Mouse (Mus musculus) gastrocnemius, postnatal 14 days (tissue): ENCODE results near the gene 4930572O03Rik. TPM values are rescaled to one million over a fixed set of nuclear protein-coding genes. Genes with fewer than 3 reads are reported as not detected.
"Not testable (repeated sequence)": the region's sequence is repeated elsewhere in the genome, so short reads cannot be mapped to it uniquely, and the experiment has no call there.

Experiments
- DNase-seq: peaks from one replicate; pipeline ENCODE4 v3.0.0; 2021; ENCODE audit warnings: mixed read lengths
- intact Hi-C: fragments of 180-260 bp; cut with DNase I; formaldehyde crosslinking; loops from one replicate; pipeline ENCODE4 v1.15.1; 2025; ENCODE audit warnings: low total_unique reads
- long read RNA-seq, 2 experiments: library from polyadenylated mRNA; stranded (forward); transcript quantifications; one replicate each; pipeline ENCODE4 v2.0.0; 2021
- total RNA-seq, 2 experiments: library from RNA; stranded (reverse); gene quantifications; 2 replicates each; pipeline ENCODE4 v1.2.3; 2021

4930572O03Rik gene
- not detected for total RNA-seq
- long read RNA-seq, experiment 1 = 0 reads
- long read RNA-seq, experiment 2 = 0 reads

DNA sequence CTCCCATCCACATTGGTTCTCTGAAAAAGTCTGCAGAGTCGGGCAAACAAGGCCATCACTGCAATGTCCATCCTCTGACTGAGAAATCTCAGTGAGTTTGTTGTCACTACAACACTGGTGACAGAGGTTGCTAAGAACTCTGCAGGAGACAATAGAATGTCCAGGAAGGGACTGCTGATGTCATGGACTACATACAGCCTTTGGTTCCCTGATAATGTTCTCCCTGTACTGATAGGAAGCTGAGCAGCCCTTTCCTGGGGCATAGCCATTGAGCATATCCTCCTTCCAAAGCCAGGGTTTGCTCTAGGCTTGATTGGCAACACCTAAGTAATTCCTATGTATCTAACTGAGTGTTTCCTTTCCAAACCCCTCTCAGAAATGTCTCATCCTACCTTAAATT is at the start of gene 4930572O03Rik:
TSS of gene 4930572O03Rik (minus strand) at position 101 of the 400 bp plus-strand sequence.
- intact Hi-C loops, DNase-seq: not testable (repeated sequence)

DNA sequence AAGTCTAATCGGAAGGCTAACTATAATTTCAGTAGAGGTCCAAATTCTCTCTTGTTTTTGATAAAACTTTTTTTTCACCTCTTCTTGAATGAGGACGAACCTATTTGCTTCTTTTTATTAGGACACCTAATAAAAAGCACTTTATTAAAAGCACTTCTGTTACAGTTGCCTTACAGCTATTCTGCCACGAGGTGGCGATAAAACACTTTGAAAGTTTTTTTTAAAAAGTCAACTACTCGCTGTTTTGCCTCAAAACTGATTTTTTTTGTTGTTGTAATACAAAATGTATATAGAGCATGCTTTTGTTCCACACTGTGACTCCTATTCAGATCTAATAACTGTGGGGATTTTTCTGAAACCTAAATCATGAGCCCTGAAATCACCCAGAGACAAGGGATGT is 46.0 kb upstream of the 4930572O03Rik start:
- intact Hi-C loops, DNase-seq: not testable (repeated sequence)

DNA sequence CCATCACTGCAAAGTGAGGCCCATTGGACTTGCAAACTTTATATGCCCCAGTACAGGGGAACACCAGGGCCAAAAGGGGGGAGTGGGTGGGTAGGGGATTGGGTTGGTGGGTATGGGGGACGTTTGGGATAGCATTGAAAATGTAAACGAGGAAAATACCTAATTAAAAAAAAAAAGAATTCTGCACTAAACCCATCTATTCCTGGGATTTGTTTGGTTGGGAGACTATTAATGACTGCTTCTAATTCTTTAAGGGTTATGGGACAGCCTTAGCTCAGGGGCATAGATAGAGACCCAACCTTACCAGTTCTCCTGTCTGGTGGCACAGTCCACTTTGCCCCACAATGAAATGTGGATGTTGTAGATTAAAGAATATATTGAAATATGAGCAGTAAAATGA is 40.9 kb upstream of the 4930572O03Rik start:
- intact Hi-C loops, DNase-seq: not testable (repeated sequence)

DNA sequence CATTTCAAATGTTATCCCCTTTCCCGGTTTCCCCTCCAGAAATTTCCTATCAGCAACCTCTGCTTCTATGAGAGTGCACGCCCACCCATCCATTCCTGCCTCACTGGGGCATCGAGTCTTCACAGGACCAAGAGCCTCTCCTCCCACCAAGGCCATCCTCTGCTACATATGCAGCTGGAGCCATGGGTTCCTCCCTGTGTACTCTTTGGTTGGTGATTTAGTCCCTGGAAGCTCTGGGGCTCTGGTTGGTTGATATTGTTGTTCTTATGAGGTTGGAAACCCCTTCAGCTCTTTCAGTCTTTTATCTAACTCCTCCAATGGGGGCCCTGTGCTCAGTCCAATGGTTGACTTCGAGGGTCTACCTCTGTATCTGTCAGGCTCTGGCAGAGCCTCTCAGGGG is 35.0 kb upstream of the 4930572O03Rik start:
- DNase-seq, intact Hi-C loops: not testable (repeated sequence)

DNA sequence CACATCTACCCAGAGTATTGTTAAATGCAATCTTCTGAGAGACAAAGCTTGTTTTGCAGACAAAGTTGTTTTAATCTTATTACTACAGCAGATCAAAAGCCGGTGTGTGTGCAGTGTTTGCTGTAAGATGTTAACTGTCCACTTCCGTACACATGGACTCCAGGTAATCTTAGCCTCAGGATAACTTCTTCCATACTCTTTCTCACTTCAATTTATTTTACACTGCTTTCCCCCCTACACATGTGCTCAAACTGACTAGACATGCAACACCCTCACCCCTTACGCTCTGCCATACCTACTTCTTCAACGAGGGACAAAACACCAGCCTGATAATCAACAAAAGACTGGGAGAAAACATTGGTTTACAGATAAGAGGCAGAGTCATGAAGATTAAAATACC is 34.0 kb upstream of the 4930572O03Rik start:
- DNase-seq, intact Hi-C loops: not testable (repeated sequence)

DNA sequence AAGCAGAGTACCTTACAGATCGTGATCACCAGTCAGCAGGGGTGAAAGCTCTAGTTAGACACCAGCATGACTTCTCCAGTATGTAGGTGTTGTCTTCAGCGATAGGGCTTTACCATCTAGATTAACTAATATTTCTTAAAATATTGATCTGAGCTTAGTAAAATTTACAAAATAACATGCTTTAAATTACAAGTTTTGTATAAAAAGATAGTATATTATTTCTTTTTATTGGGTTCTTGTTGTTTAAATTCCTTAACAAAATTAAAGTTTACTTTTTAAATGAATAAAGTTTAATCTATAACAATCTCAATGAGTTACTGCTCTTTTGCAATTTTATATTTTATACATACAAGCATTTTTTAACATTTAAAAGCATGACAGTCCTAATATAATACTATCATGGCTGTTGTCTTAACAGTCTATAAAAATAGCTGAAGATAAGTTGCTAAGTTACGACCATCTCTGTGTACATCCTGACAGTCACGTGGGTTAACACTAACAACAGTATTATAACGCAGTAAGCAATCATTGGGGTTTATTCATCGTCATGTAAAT is 32.9 kb upstream of the 4930572O03Rik start:
- intact Hi-C loops, DNase-seq: not testable (repeated sequence)

DNA sequence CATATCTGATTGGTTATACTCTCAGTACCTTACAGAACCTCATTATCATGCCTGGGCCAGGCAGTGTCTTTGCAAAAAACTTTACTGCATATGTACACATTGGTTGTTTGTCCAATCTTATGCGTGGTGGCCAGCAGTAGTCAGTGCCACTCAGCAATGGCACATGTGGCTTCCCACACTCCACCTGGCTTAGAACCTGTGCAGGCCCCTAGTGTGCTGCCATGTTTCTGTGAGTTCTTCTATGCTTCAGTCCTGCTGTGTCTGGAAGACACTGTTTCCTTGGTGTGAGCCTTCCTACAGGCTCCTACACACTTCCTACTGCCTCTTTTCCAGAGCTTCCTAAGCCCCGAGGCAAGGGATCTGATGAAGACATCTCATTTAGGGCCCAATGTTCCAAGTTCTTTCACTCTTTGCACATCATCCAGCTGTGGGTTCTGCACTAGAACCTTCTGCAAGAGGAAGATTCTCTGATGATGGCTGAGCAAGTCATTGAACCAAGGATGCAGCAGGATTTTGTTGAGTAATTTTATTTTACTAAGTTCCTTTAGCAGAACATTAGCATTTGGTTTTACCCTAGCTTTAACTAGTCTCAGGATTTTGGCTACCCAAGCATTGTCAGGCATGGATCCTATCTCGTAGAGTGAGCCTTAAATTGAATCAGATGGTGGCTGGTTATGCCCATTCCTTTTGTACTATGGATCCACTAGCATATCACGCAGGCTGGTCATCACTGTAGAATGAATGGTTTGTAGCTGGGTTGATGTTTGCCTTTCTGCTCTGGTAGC is 32.2 kb upstream of the 4930572O03Rik start:
- DNase-seq, intact Hi-C loops: not testable (repeated sequence)

DNA sequence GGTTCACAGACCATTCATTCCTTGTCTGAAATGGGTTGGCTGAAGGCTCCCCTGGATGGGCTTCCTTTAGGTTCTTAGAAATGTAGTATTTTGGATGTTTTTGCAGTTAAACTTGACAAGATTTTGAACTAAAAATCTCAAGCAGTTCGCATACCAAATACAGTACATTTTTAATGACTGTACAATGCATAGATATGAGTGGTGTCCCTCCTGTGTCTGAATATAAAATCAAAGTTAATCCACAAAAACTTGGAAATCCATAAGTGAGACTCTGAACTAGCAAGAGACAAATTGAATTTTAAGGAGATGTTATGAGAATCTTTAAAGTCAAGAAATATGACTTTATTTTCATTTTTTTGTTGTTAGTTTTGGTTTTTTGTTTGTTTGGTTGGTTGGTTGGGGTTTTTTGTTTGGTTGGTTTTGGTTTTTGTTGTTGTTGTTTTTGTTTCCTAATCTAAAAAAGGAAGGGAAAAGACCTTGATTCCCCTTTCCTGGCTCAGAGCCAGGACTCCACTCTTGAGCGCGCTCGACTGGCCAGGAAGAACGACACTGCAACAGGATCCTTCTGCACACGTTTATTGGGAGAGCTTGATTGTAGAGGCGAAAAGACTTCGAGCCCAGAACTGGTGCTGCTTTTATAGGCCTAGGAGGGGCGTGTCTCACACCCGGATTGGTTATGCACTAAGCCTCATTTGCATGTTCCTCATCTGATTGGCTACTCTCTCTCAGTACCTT is 24.6 kb upstream of the 4930572O03Rik start:
- DNase-seq, intact Hi-C loops: not testable (repeated sequence)

DNA sequence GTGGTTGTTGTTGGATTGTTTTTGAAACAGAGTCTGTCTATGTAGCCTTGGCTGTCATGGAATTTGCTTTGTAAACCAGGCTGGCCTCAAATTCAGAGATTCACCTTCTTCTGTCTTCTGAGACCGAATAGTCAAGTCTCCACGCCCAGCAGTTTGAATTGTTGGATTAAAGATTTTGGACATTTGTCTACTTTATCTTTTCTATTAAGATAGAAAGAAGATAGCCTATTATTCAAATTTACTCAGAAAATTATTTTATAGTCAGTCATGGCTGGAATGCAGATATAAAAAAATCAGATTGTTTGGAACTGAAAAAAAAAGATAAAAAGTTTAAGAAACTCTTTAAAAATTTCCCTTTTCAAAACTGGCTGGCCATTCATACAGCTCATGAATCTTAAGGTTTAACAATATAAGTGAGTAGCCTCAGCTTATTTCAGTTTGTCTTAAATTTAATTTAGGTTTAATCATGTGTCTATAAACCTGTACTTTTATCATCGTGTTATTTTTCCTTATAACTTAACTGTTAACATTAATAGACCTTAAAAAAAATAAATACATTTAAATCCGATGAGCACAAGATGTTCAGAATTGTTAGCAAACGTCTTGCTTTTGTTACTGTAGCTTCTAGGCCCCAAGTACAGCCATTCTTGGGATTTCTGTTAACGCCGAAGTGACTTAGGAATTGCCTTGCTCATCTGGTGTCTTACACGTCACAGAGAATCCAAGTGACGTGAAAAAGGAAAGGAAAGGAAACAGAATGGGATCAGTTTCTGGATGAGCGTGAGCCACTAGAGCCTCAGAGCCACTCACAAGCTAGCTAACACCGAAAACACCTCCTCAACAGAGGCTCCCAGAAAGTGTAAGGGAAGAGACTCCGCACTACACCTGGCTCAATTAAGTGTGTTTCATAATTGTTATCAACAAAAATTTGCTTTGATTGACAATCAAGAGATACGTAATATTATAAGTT is 23.4 kb upstream of the 4930572O03Rik start:
- intact Hi-C loops, DNase-seq: not testable (repeated sequence)

DNA sequence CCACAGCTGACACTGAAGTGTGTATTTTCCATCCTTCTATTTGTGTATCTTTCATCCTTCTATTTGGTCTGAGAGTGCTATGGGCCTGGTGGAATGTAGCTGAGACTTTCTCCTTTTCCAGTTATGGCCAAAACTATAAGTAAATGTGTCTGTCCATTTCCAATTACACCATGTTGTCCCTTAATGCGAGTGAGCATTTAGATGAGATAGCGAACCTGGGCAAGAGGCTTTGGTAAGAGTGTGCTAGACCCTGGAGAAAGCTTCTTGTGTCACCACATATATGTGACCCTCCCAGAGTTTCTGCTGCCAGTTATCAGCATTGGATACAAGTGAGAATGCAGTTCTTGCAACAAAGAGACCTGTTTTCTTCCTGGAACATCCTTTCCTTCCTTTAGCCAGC is 22.0 kb upstream of the 4930572O03Rik start:
- intact Hi-C loops, DNase-seq: not testable (repeated sequence)

DNA sequence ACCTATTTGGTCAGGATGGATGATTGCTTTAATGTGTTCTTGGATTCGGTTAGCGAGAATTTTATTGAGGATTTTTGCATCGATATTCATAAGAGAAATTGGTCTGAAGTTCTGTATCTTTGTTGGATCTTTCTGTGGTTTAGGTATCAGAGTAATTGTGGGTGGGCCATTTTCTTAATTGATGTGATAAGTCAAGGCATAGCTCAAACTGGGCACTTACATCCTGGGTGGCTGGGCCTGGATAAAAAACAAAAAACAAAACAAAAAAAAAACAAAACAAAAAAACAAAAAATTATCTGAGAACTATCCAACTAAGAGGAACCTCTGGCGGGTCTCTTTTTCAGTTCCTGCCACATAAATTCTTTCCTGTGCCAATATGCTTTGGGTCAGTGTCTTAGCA is 20.9 kb upstream of the 4930572O03Rik start:
- intact Hi-C loops = not testable (repeated sequence)

DNA sequence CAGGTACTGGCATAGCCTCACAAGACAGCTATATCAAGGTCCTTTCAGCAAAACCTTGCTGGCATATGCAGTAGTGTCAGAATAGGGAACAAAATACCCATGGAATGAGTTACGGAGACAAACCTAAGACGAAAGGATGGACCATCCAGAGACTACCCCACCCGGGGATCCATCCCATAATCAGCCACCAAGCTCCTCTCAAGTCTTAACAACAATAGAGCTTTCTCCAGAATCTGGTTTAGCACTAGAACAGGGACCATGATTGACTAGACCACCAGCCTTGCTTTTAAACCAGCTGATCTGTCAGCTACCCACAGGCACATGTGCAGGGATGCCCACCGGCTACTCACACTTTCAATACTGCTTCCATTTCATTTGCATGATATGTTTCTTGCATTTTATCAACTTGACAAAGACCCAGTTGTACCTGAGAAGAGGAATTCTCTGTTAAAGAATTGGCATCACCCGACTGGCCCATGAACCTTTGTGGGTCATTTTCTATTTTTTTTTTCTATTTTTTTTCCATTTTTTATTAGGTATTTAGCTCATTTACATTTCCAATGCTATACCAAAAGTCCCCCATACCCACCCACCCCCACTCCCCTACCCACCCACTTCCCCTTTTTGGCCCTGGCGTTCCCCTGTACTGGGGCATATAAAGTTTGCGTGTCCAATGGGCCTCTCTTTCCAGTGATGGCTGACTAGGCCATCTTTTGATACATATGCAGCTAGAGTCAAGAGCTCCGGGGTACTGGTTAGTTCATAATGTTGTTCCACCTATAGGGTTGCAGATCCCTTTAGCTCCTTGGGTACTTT is 17.8 kb upstream of the 4930572O03Rik start:
- intact Hi-C loops = not testable (repeated sequence)

More for the DNA sequence above, 20.9 kb upstream of the 4930572O03Rik start:
- not testable (repeated sequence) for DNase-seq

DNA sequence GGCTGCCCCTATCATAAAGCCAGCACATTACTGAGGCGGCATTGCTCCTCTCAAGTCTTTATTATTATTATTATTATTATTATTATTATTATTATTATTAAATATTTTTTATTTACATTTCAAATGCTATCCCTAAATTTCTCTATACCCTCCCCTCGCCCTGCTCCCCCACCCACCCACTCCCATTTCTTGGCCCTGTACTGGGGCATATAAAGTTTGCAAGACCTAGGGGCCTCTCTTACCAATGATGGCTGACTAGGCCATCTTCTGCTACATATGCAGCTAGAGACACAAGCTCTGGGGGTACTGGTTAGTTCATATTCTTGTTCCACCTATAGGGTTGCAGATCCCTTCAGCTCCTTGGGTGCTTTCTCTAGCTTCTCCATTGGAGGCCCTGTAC is 17.1 kb upstream of the 4930572O03Rik start:
- intact Hi-C loops, DNase-seq: not testable (repeated sequence)

More for the DNA sequence above, 17.8 kb upstream of the 4930572O03Rik start:
- not testable (repeated sequence) for DNase-seq

DNA sequence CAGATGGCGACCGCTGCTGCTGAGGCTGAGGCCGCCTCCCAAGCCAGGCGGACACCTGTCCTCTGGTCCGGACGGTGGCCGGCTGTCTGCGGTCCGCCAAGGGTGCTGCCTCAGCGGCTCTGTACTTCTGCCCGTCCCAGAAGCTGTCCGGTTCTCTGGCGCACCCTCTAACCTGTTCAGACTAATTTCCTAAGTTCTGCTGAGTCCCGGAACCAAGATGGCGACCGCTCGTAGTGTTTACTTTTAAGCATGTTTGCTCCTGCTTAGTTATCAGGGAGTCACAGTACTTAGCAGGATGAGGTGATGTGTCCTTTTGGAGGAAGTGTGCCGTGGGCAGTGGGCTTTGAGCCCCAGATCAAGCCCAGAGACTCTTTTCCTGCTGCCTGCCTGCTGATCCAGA is 13.9 kb upstream of the 4930572O03Rik start:
- DNase-seq, intact Hi-C loops: not testable (repeated sequence)

DNA sequence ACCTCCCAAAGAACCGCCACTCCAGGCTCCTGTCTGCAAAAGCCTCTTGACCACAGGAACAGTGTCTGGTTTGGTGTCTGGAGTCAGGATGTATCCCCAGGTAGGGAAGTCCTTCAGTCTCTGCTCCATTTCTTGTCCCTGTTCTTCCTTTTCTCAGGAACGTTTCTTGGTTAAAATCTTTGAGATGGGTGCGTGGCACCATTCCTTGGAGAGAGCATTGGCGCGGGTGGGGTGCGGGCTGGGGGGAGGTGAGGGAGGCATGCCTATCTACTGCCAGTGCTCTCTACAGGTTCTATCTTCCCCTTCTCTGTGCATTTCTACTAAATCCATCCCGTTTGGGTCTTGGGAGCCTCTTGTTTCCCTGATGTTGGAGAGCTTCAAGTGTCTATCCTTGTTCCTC is 7.0 kb upstream of the 4930572O03Rik start:
- intact Hi-C loops, DNase-seq: not testable (repeated sequence)

DNA sequence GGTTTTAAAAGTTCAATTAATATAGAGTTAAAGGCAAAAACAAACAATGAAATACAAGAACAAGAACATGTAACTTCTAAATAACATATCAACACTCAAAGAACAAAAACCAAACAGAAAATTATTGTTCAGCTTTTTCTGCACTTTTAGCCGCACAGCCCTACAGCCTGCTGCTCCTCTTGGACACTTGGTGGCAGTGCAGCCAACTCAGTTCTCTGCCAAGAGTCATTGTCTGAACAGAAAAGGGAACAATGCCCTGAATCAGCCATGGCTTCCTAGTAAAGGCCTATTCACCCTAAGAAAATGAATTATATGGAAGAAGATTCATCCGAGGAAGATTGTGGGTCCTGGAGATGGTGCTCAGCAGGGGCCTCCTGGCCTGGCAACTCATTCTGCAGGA is 4.5 kb downstream of the 4930572O03Rik start:
- DNase-seq, intact Hi-C loops: not testable (repeated sequence)

DNA sequence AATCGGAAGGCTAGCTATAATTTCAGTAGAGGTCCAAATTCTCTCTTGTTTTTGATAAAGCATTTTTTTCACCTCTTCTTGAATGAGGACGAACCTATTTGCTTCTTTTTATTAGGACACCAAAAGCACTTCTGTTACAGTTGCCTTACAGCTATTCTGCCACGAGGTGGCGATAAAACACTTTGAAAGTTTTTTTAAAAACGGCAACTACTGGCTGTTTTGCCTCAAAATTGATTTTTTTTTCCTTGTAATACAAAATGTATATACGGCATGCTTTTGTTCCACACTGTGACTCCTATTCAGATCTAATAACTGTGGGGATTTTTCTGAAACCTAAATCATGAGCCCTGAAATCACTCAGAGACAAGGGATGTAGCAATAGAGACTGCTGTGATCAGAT is 11.2 kb downstream of the 4930572O03Rik start:
- DNase-seq, intact Hi-C loops: not testable (repeated sequence)

DNA sequence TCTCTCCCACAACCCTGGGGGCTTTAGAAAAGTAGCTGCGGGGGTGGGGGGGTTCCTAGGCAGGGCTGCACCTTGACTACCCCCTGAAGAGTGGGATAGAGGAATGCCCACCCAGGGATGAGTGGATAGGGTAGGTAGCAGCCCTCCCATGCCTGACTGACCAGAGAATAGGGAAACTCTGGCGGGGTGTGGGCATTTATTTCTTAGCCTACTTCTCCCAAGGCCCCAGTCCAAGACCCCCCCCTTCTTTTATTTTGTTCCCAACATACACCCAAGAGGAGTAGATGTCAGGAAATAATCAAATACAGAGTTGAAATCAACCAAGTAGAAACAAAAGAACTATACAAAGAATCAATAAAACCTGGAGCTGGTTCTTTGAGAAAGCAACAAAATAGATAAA is 19.2 kb downstream of the 4930572O03Rik start:
- DNase-seq, intact Hi-C loops: not testable (repeated sequence)
